Mouse (Mus musculus): ENCODE measurements around the gene Cfap300. TPM values are rescaled to one million over a fixed set of nuclear protein-coding genes. Genes with fewer than 3 reads are reported as not detected.

The Cfap300 gene
- polyA plus RNA-seq (2015; fragmentation: Nextera tagmentation; extraction: Ambion mirVana), result 16.3 and 19.1 TPM in 2 replicates

- Histone ChIP-seq H3K4me2 (peak within 1 kb of the TSS; percentile 59), H3K4me1 (replicated peaks) (peaks cover 16% of the 10 kb centered on the region), H3K27me3 (no peaks in the 10 kb centered on the region), H3K9me3 (no peaks in the 10 kb centered on the region), H3K36me3 (no peaks in the 10 kb centered on the region), H3K27ac (peak within 1 kb of the TSS; percentile 92), H3K4me3 (peak within 1 kb of the TSS; percentile 80), H3K9ac (peak within 1 kb of the TSS; percentile 87)
- under 1% methylated on average over 39 of the region's 39 CpGs for WGBS
- ATAC-seq (ENCODE audit: low FRiP score), result peak; percentile 97
These were observed at the start of gene Cfap300 for GRCm38 (mm10) chr9:8042338-8043043. Gene Cfap300 (minus strand): TSS chr9:8042823.

GRCm38 (mm10) chr9:8078882-8079281, 36.3 kb upstream of the Cfap300 start:
- no peak overlapping the region for H3K27ac ChIP-seq
- H3K36me3 ChIP-seq, result peaks cover 17% of the 10 kb centered on the region
- H3K4me1 ChIP-seq (replicated peaks), result no peaks in the 10 kb centered on the region
- no peaks in the 10 kb centered on the region for H3K27me3 ChIP-seq
- 92% methylated on average over 5 of the region's 5 CpGs for WGBS
- no peak for ATAC-seq (ENCODE audit: low FRiP score)
- H3K4me3 ChIP-seq, result no peak overlapping the region
- H3K9ac ChIP-seq, result no peak overlapping the region
- no peak overlapping the region for H3K4me2 ChIP-seq
- no peaks in the 10 kb centered on the region for H3K9me3 ChIP-seq

GRCm38 (mm10) chr9:8074345-8074744, 31.7 kb upstream of the Cfap300 start:
- Histone ChIP-seq H3K27me3 (no peaks in the 10 kb centered on the region), H3K9me3 (no peaks in the 10 kb centered on the region), H3K36me3 (peaks cover 11% of the 10 kb centered on the region), H3K4me1 (replicated peaks) (no peaks in the 10 kb centered on the region), H3K9ac (no peak overlapping the region), H3K4me3 (no peak overlapping the region), H3K27ac (no peak overlapping the region), H3K4me2 (no peak overlapping the region)
- ATAC-seq (ENCODE audit: low FRiP score), result 0 out of 2 replicates have a peak, but pooled peaks have one; percentile 37

- Histone ChIP-seq H3K36me3 (peaks cover 10% of the 10 kb centered on the region), H3K4me2 (no peak overlapping the region), H3K27me3 (no peaks in the 10 kb centered on the region), H3K4me1 (replicated peaks) (no peaks in the 10 kb centered on the region), H3K27ac (no peak overlapping the region), H3K4me3 (no peak overlapping the region), H3K9ac (no peak overlapping the region), H3K9me3 (no peaks in the 10 kb centered on the region)
- peak; percentile 40; the same call in 1 of the 2 replicates for ATAC-seq (ENCODE audit: low FRiP score)
- 91% methylated on average over 3 of the region's 3 CpGs for WGBS
These were observed 30.7 kb upstream of the Cfap300 start for GRCm38 (mm10) chr9:8073203-8073755.

- Histone ChIP-seq H3K9me3 (no peaks in the 10 kb centered on the region), H3K4me3 (no peak overlapping the region), H3K4me1 (replicated peaks) (no peaks in the 10 kb centered on the region), H3K27ac (no peak overlapping the region), H3K36me3 (no peaks in the 10 kb centered on the region), H3K9ac (no peak overlapping the region), H3K4me2 (no peak overlapping the region), H3K27me3 (no peaks in the 10 kb centered on the region)
- ATAC-seq (ENCODE audit: low FRiP score), result no peak
- 80% methylated on average over 3 of the region's 3 CpGs for WGBS
These were observed 17.0 kb upstream of the Cfap300 start for GRCm38 (mm10) chr9:8059636-8060035.

- Histone ChIP-seq H3K9me3 (no peaks in the 10 kb centered on the region), H3K9ac (no peak overlapping the region), H3K4me3 (no peak overlapping the region), H3K27ac (no peak overlapping the region), H3K4me1 (replicated peaks) (no peaks in the 10 kb centered on the region), H3K4me2 (no peak overlapping the region), H3K36me3 (no peaks in the 10 kb centered on the region), H3K27me3 (no peaks in the 10 kb centered on the region)
- 58% methylated on average over 1 of the region's 1 CpGs for WGBS
- no peak for ATAC-seq (ENCODE audit: low FRiP score)
These were observed 12.2 kb upstream of the Cfap300 start for GRCm38 (mm10) chr9:8054831-8055230.

GRCm38 (mm10) chr9:8043044-8043387, 393 bp upstream of the Cfap300 start:
- Histone ChIP-seq H3K4me3 (peak overlapping the region; percentile 80), H3K36me3 (no peaks in the 10 kb centered on the region), H3K27me3 (no peaks in the 10 kb centered on the region), H3K9ac (peak overlapping the region; percentile 51; the same call in 1 of the 2 replicates), H3K27ac (peak overlapping the region; percentile 92), H3K4me1 (replicated peaks) (peaks cover 16% of the 10 kb centered on the region), H3K4me2 (peak overlapping the region; percentile 59), H3K9me3 (no peaks in the 10 kb centered on the region)
- WGBS, result 30% methylated on average over 5 of the region's 5 CpGs
- peak; percentile 72 for ATAC-seq (ENCODE audit: low FRiP score)

- H3K9ac ChIP-seq, result no peak overlapping the region
- H3K9me3 ChIP-seq, result no peaks in the 10 kb centered on the region
- H3K36me3 ChIP-seq, result no peaks in the 10 kb centered on the region; the same call in 1 of the 2 replicates
- no peaks in the 10 kb centered on the region for H3K4me1 ChIP-seq (replicated peaks)
- H3K27me3 ChIP-seq, result no peaks in the 10 kb centered on the region
- no peak for ATAC-seq (ENCODE audit: low FRiP score)
- no peak overlapping the region for H3K4me2 ChIP-seq
- no peak overlapping the region for H3K27ac ChIP-seq
- no peak overlapping the region for H3K4me3 ChIP-seq
- WGBS, result 43% methylated on average over 7 of the region's 7 CpGs
These were observed 7.1 kb downstream of the Cfap300 start for GRCm38 (mm10) chr9:8035546-8035945.

GRCm38 (mm10) chr9:8035091-8035490, 7.5 kb downstream of the Cfap300 start:
- no peaks in the 10 kb centered on the region for H3K9me3 ChIP-seq
- H3K9ac ChIP-seq, result no peak overlapping the region
- H3K36me3 ChIP-seq, result no peaks in the 10 kb centered on the region; the same call in 1 of the 2 replicates
- H3K27me3 ChIP-seq, result no peaks in the 10 kb centered on the region
- no peak overlapping the region for H3K4me2 ChIP-seq
- WGBS, result 60% methylated on average over 4 of the region's 4 CpGs
- H3K4me1 ChIP-seq (replicated peaks), result no peaks in the 10 kb centered on the region
- no peak overlapping the region for H3K4me3 ChIP-seq
- no peak for ATAC-seq (ENCODE audit: low FRiP score)
- H3K27ac ChIP-seq, result no peak overlapping the region

- H3K4me1 ChIP-seq (replicated peaks), result no peaks in the 10 kb centered on the region
- no peak overlapping the region for H3K4me3 ChIP-seq
- no peak overlapping the region for H3K4me2 ChIP-seq
- H3K27me3 ChIP-seq, result no peaks in the 10 kb centered on the region
- no peak for ATAC-seq (ENCODE audit: low FRiP score)
- no peaks in the 10 kb centered on the region; the same call in 1 of the 2 replicates for H3K36me3 ChIP-seq
- no peaks in the 10 kb centered on the region for H3K9me3 ChIP-seq
- WGBS, result 89% methylated on average over 1 of the region's 1 CpGs
- no peak overlapping the region for H3K27ac ChIP-seq
- H3K9ac ChIP-seq, result no peak overlapping the region
These were observed 8.5 kb downstream of the Cfap300 start for GRCm38 (mm10) chr9:8034143-8034542.

GRCm38 (mm10) chr9:8032847-8033246, 9.8 kb downstream of the Cfap300 start:
- Histone ChIP-seq H3K4me3 (no peak overlapping the region), H3K9me3 (no peaks in the 10 kb centered on the region), H3K9ac (no peak overlapping the region), H3K27me3 (no peaks in the 10 kb centered on the region), H3K4me1 (replicated peaks) (no peaks in the 10 kb centered on the region), H3K27ac (no peak overlapping the region), H3K36me3 (no peaks in the 10 kb centered on the region; the same call in 1 of the 2 replicates), H3K4me2 (no peak overlapping the region)
- no peak for ATAC-seq (ENCODE audit: low FRiP score)
- WGBS, result 77% methylated on average over 5 of the region's 5 CpGs

GRCm38 (mm10) chr9:8018609-8019008, 24.0 kb downstream of the Cfap300 start:
- WGBS, result 89% methylated on average over 5 of the region's 5 CpGs
- Histone ChIP-seq H3K4me3 (no peak overlapping the region), H3K36me3 (peaks cover 7% of the 10 kb centered on the region; the same call in 1 of the 2 replicates)

More at GRCm38 (mm10) chr9:8018609-8019008, 24.0 kb downstream of the Cfap300 start:
- no peak overlapping the region for H3K4me2 ChIP-seq
- H3K9ac ChIP-seq, result no peak overlapping the region
- ATAC-seq (ENCODE audit: low FRiP score), result no peak
- no peak overlapping the region for H3K27ac ChIP-seq
- H3K9me3 ChIP-seq, result no peaks in the 10 kb centered on the region
- no peaks in the 10 kb centered on the region for H3K4me1 ChIP-seq (replicated peaks)
- no peaks in the 10 kb centered on the region for H3K27me3 ChIP-seq
